In genomic region chr13:55017154-55017897, GRCm38 (mm10) we compare ENCODE assay signal across 19 mouse cellular contexts. TPM values are rescaled to one million over a fixed set of nuclear protein-coding genes. Genes with fewer than 3 reads are reported as not detected.
DNase-seq lines count a peak whose midpoint lies in the region; TF ChIP-seq lines count a peak whose summit lies in the region.
"Had no signal": no experiment of that assay in that cellular context is flagged by ENCODE, and none has a peak within 500 bp of the region (broad histone marks: within the 10 kb centered on the region; RNA-seq: fewer than 3 reads in every experiment).

No protein-coding gene starts in this region.

- intact Hi-C loops in heart, postnatal 10 days (cut with DNase I) = no loop called here

- H3K4me3 ChIP-seq in heart, embryonic 10.5 days = no peak overlapping the region
- peak overlapping the region; percentile 9 for H3K4me3 ChIP-seq in bone marrow, adult 2 months (replicated peaks; ENCODE audit: control insufficient read depth, low read depth, low read length)
- H3K4me3 ChIP-seq: embryonic facial prominence, embryonic 15.5 days; erythroblast, embryonic 14.5 days; forebrain, embryonic 10.5 days; heart, embryonic 15.5 days; hindbrain, embryonic 15.5 days had no signal

- peaks cover 27% of the 10 kb centered on the region for H3K27me3 ChIP-seq in heart, embryonic 10.5 days (ENCODE audit: insufficient read depth, poor library complexity, severe bottlenecking)
- H3K27me3 ChIP-seq: embryonic facial prominence, embryonic 15.5 days had no signal

- TF ChIP-seq POLR2A in bone marrow, adult 2 months (IDR thresholded peaks at IDR 0.05; ENCODE audit: borderline replicate concordance, control insufficient read depth, low read depth, low read length) = no peak

- TF ChIP-seq CTCF in bone marrow, adult 2 months (IDR thresholded peaks at IDR 0.05; ENCODE audit: control insufficient read depth, insufficient read depth, low read length) = no peak

- H3K27ac ChIP-seq in heart, embryonic 10.5 days = no peak overlapping the region
- peak overlapping the region; percentile 49; the same call in 1 of the 2 replicates for H3K27ac ChIP-seq in bone marrow, adult 2 months (ENCODE audit: control insufficient read depth, insufficient read depth, low read depth, low read length, poor library complexity)
- H3K27ac ChIP-seq: embryonic facial prominence, embryonic 15.5 days; forebrain, embryonic 10.5 days; heart, embryonic 15.5 days; hindbrain, embryonic 15.5 days had no signal

- H3K9me3 ChIP-seq in heart, embryonic 10.5 days = no peaks in the 10 kb centered on the region
- H3K9me3 ChIP-seq: embryonic facial prominence, embryonic 15.5 days; forebrain, embryonic 10.5 days; heart, embryonic 15.5 days; hindbrain, embryonic 15.5 days had no signal

- WGBS in heart, embryonic 10.5 days = 80% methylated on average over 12 of the region's 12 CpGs
- WGBS in bone marrow, adult 2 months = 69% methylated on average over 12 of the region's 12 CpGs

- peak; percentile 43 for DNase-seq in heart, embryonic 10.5 days (ENCODE audit: low spot score)
- DNase-seq in heart, postnatal 10 days = no peak
- DNase-seq in testis, postnatal 10 days (ENCODE audit: low spot score) = peak; percentile 17
- no peak for DNase-seq in testis, postnatal 14 days (ENCODE audit: low spot score)
- DNase-seq in naive thymus-derived CD4-positive, alpha-beta T cell, adult 2 months (ENCODE audit: low read depth) = peak; percentile 37
- no peak for DNase-seq in left cerebral cortex, adult 11 months (ENCODE audit: low spot score)
- DNase-seq: adrenal gland, postnatal 10 days; cerebellum, adult 8-10 months; cerebellum, postnatal 14 days; embryo, embryonic 11 days; heart, adult 18-20 months had no signal

- no peaks in the 10 kb centered on the region for H3K36me3 ChIP-seq in heart, embryonic 10.5 days
- H3K36me3 ChIP-seq: embryonic facial prominence, embryonic 15.5 days; forebrain, embryonic 10.5 days; heart, embryonic 15.5 days; hindbrain, embryonic 15.5 days had no signal

- H3K4me1 ChIP-seq in heart, embryonic 10.5 days = peaks cover under 1% of the 10 kb centered on the region
- peaks cover 8% of the 10 kb centered on the region for H3K4me1 ChIP-seq in bone marrow, adult 2 months (ENCODE audit: control insufficient read depth, insufficient read depth, low read length)
- H3K4me1 ChIP-seq: embryonic facial prominence, embryonic 15.5 days; heart, embryonic 15.5 days had no signal

RNA-seq across cellular contexts. Expression of gene Hk3, which starts 3.9 kb away (rescaled TPM):
- 0.43 TPM in 1 of 2 replicates, not detected in the other for polyA plus RNA-seq in heart, embryonic 10.5 days (2016; fragmentation: Nextera tagmentation; extraction: Ambion mirVana)
- under 1 TPM; 0.87 to 0.89 TPM for total RNA-seq in heart, postnatal 10 days (2021)
- polyA plus RNA-seq in bone marrow, adult 2 months (2011; ENCODE audit: insufficient read depth, insufficient read length, low replicate concordance, missing spikeins) = 34.6 and 96.1 TPM in 2 replicates
- total RNA-seq: MEL had no signal
- polyA plus RNA-seq: C2C12 had no signal

Comparison
In these comparisons a context has a peak if more than half of its experiments do, and no peak if none do; other contexts are left out.
1. DNase-seq: peak in heart, embryonic 10.5 days (single experiment), testis, postnatal 10 days (single experiment) and naive thymus-derived CD4-positive, alpha-beta T cell, adult 2 months (single experiment); none in heart, postnatal 10 days (0 of 2), testis, postnatal 14 days (single experiment) and left cerebral cortex, adult 11 months (single experiment).
2. RNA of gene Hk3, which starts 3.9 kb away (polyA plus RNA-seq): 34.6 to 96.1 TPM in bone marrow, adult 2 months; 0.43 TPM in heart, embryonic 10.5 days; every median in the first group is over 10 times any median in the second.